ENCODE assay signal across 8 mouse cellular contexts in the genomic region with DNA sequence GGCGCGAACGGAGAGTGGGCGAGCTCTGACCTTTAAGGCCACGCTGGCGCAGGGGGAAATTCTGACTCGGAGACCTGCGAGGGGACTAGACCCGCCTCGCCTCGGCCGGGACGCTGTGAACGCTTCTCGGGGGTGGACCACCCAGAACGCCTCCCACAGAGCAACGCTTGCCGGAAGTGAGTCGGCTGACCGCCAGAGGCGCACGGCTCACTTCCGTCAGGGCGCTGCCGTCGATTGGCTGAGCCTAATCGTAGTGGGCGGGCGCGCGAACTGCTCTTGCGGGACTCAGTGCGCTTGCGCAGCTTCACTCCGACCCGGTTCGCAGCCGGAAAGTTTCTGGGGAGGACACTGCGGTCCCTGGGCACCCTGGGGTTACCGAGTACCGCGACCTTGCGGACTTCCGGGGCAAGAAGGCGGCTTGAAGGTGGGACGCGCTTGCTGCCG. TPM values are rescaled to one million over a fixed set of nuclear protein-coding genes. Genes with fewer than 3 reads are reported as not detected.
DNase-seq lines count a peak whose midpoint lies in the region; ATAC-seq and TF ChIP-seq lines count a peak whose summit lies in the region.

Gene Park7 (minus strand): TSS at position 148 of the 444 bp plus-strand sequence.
Gene Tnfrsf9 (plus strand): TSS at position 273 of the 444 bp plus-strand sequence.

- H3K79me3 ChIP-seq in C2C12 (ENCODE audit: low read depth): peaks cover 3% of the 10 kb centered on the region

- TF ChIP-seq POLR2A in brain, embryonic 14.5 days (IDR thresholded peaks at IDR 0.05; ENCODE audit: borderline replicate concordance, extremely low read depth, insufficient read depth, insufficient read length, poor library complexity, severe bottlenecking): peak; percentile 83; the same call in 1 of the 2 replicates

- peaks cover 21% of the 10 kb centered on the region for H3K79me2 ChIP-seq in C2C12 (ENCODE audit: control insufficient read depth, insufficient read depth)

- peak; percentile 98 for DNase-seq in brain, embryonic 14.5 days (ENCODE audit: low read depth)
- peak; percentile 99 for DNase-seq in kidney, postnatal 10 days
- DNase-seq in natural killer cell, adult 2 months (ENCODE audit: low spot score in 2 of 2): peak; percentile 96

- peak within 1 kb of the TSS; percentile 89 for H3K9ac ChIP-seq in heart, embryonic 13.5 days
- peak within 1 kb of the TSS; percentile 83 for H3K9ac ChIP-seq in liver, embryonic 12.5 days
- H3K9ac ChIP-seq in stomach, embryonic 15.5 days: peak within 1 kb of the TSS; percentile 69; the same call in 1 of the 2 replicates

- no peaks in the 10 kb centered on the region for H3K36me3 ChIP-seq in C2C12 (ENCODE audit: control insufficient read depth, insufficient read depth)
- H3K36me3 ChIP-seq in erythroblast, embryonic 14.5 days (ENCODE audit: control insufficient read depth): peaks cover 2% of the 10 kb centered on the region; the same call in 1 of the 2 replicates
- no peaks in the 10 kb centered on the region for H3K36me3 ChIP-seq in heart, embryonic 13.5 days
- no peaks in the 10 kb centered on the region for H3K36me3 ChIP-seq in liver, embryonic 12.5 days
- no peaks in the 10 kb centered on the region for H3K36me3 ChIP-seq in stomach, embryonic 15.5 days

- peak within 1 kb of the TSS; percentile 49 for H3K4me3 ChIP-seq in C2C12 (ENCODE audit: insufficient read depth, poor library complexity, severe bottlenecking)
- peak within 1 kb of the TSS; percentile 96 for H3K4me3 ChIP-seq in erythroblast, embryonic 14.5 days (replicated peaks)
- H3K4me3 ChIP-seq in heart, embryonic 13.5 days: peak within 1 kb of the TSS; percentile 78
- H3K4me3 ChIP-seq in liver, embryonic 12.5 days: peak within 1 kb of the TSS; percentile 70
- H3K4me3 ChIP-seq in stomach, embryonic 15.5 days (replicated peaks): peak within 1 kb of the TSS; percentile 66

- H3K4me2 ChIP-seq in heart, embryonic 13.5 days: peak within 1 kb of the TSS; percentile 82
- peak within 1 kb of the TSS; percentile 74 for H3K4me2 ChIP-seq in liver, embryonic 12.5 days
- H3K4me2 ChIP-seq in stomach, embryonic 15.5 days: peak within 1 kb of the TSS; percentile 57

- peak; percentile 74 for ATAC-seq in heart, embryonic 13.5 days (ENCODE audit: extremely low read depth, insufficient number of reproducible peaks, low FRiP score, low TSS enrichment)
- peak; percentile 86 for ATAC-seq in liver, embryonic 12.5 days
- ATAC-seq in stomach, embryonic 15.5 days (ENCODE audit: insufficient read depth, low FRiP score, low read depth): peak; percentile 85

- H3K27ac ChIP-seq in heart, embryonic 13.5 days (replicated peaks): peak within 1 kb of the TSS; percentile 88
- peak within 1 kb of the TSS; percentile 85 for H3K27ac ChIP-seq in liver, embryonic 12.5 days
- peak within 1 kb of the TSS; percentile 93 for H3K27ac ChIP-seq in stomach, embryonic 15.5 days

- WGBS in heart, embryonic 13.5 days: under 1% methylated on average over 48 of the region's 48 CpGs
- under 1% methylated on average over 48 of the region's 48 CpGs for WGBS in liver, embryonic 12.5 days (ENCODE audit: insufficient replicate concordance)
- under 1% methylated on average over 48 of the region's 48 CpGs for WGBS in stomach, embryonic 15.5 days

- TF ChIP-seq CTCF in C2C12 (IDR thresholded peaks at IDR 0.05; ENCODE audit: control insufficient read depth, insufficient read depth, insufficient read length): peak; percentile 49
- TF ChIP-seq CTCF in brain, embryonic 14.5 days (IDR thresholded peaks at IDR 0.05; ENCODE audit: borderline replicate concordance, extremely low read depth, insufficient read depth, insufficient read length): peak; percentile 82

- H3K9me3 ChIP-seq in erythroblast, embryonic 14.5 days (ENCODE audit: control insufficient read depth, low read length): 0 out of 2 replicates have a peak, but pooled peaks cover 2% of the 10 kb centered on the region
- no peaks in the 10 kb centered on the region for H3K9me3 ChIP-seq in heart, embryonic 13.5 days
- no peaks in the 10 kb centered on the region for H3K9me3 ChIP-seq in liver, embryonic 12.5 days (replicated peaks)
- H3K9me3 ChIP-seq in stomach, embryonic 15.5 days: no peaks in the 10 kb centered on the region

- peak within 1 kb of the TSS; percentile 84 for H3ac ChIP-seq in C2C12 (ENCODE audit: control insufficient read depth, insufficient read length, low read depth)

- H3K27me3 ChIP-seq in C2C12 (ENCODE audit: control insufficient read depth, insufficient read depth, insufficient read length): no peaks in the 10 kb centered on the region
- H3K27me3 ChIP-seq in erythroblast, embryonic 14.5 days (ENCODE audit: control insufficient read depth): no peaks in the 10 kb centered on the region
- H3K27me3 ChIP-seq in heart, embryonic 13.5 days (replicated peaks): no peaks in the 10 kb centered on the region
- no peaks in the 10 kb centered on the region for H3K27me3 ChIP-seq in liver, embryonic 12.5 days (replicated peaks)
- H3K27me3 ChIP-seq in stomach, embryonic 15.5 days (replicated peaks): no peaks in the 10 kb centered on the region

- peaks cover 49% of the 10 kb centered on the region for H3K4me1 ChIP-seq in erythroblast, embryonic 14.5 days (ENCODE audit: control insufficient read depth)
- H3K4me1 ChIP-seq in heart, embryonic 13.5 days: peaks cover 25% of the 10 kb centered on the region
- H3K4me1 ChIP-seq in liver, embryonic 12.5 days: peaks cover 36% of the 10 kb centered on the region
- H3K4me1 ChIP-seq in stomach, embryonic 15.5 days: peaks cover 6% of the 10 kb centered on the region; the same call in 1 of the 2 replicates

TF ChIP-seq in C2C12, 6 proteins besides CTCF, POLR2A, EP300 and RAD21:
- TF ChIP-seq MAX (IDR thresholded peaks at IDR 0.05) (peak; percentile 63), FOSL1 (IDR thresholded peaks at IDR 0.05; ENCODE audit: insufficient read depth, low read length, poor library complexity, severe bottlenecking) (no peak)
TF ChIP-seq in C2C12: peak in this region for 1.

RNA-seq across cellular contexts. Expression of gene Park7, which starts in this region (rescaled TPM):
- 323 TPM for polyA plus RNA-seq in C2C12 (2012; fragmentation: generic; extraction: Trizol)
- polyA plus RNA-seq in brain, embryonic 14.5 days (2012; rRNA removed): 268 and 286 TPM in 2 replicates
- 26.7 and 34.4 TPM in 2 replicates for polyA plus RNA-seq in erythroblast, embryonic 14.5 days (2012)
- 298 and 333 TPM in 2 replicates for polyA plus RNA-seq in heart, embryonic 13.5 days (2015; fragmentation: Nextera tagmentation; extraction: Ambion mirVana)
- polyA plus RNA-seq in liver, embryonic 12.5 days (2016; fragmentation: Nextera tagmentation; extraction: Ambion mirVana): 326 and 344 TPM in 2 replicates
- polyA plus RNA-seq in stomach, embryonic 15.5 days (2015; fragmentation: Nextera tagmentation; extraction: Ambion mirVana): 411 and 424 TPM in 2 replicates

RNA-seq across cellular contexts. Expression of gene Tnfrsf9, which starts in this region (rescaled TPM):
- polyA plus RNA-seq in C2C12 (2012; fragmentation: generic; extraction: Trizol): 0.08 TPM
- 0.25 and 0.35 TPM in 2 replicates for polyA plus RNA-seq in brain, embryonic 14.5 days (2012; rRNA removed)
- not detected in 2 replicates for polyA plus RNA-seq in erythroblast, embryonic 14.5 days (2012)
- polyA plus RNA-seq in heart, embryonic 13.5 days (2015; fragmentation: Nextera tagmentation; extraction: Ambion mirVana): 0.57 and 0.82 TPM in 2 replicates
- polyA plus RNA-seq in liver, embryonic 12.5 days (2016; fragmentation: Nextera tagmentation; extraction: Ambion mirVana): 0.12 TPM in 1 of 2 replicates, not detected in the other
- 0.98 and 1.2 TPM in 2 replicates for polyA plus RNA-seq in stomach, embryonic 15.5 days (2015; fragmentation: Nextera tagmentation; extraction: Ambion mirVana)

Comparison
In these comparisons a context has a peak if more than half of its experiments do, and no peak if none do; other contexts are left out.
1. Peak in every context shown above with its lines: DNase-seq, ATAC-seq, H3K4me3 ChIP-seq and H3K27ac ChIP-seq.